Mouse (Mus musculus) layer of hippocampus, postnatal 36 days (tissue): ENCODE measurements around the gene Srgap2. TPM values are rescaled to one million over a fixed set of nuclear protein-coding genes. Genes with fewer than 3 reads are reported as not detected.

Experiments
- DNase-seq, 2 experiments: peaks; one replicate each; pipeline ENCODE4 v3.0.0; 2022
- total RNA-seq, 2 experiments: library from RNA; stranded (reverse); gene quantifications; 2 replicates each; pipeline ENCODE4 v1.2.3; 2021

Srgap2 gene
- total RNA-seq, 2 experiments from 2014 or later, result 75.2 to 89.9 TPM

GRCm38 (mm10) chr1:131470597-131470996, 56.6 kb downstream of the Srgap2 start:
- DNase-seq, result no peak

- DNase-seq, result no peak
Measured at GRCm38 (mm10) chr1:131465855-131466254, 61.3 kb downstream of the Srgap2 start.

GRCm38 (mm10) chr1:131463953-131464627, 63.1 kb downstream of the Srgap2 start:
- no peak for DNase-seq

- no peak for DNase-seq
Measured at GRCm38 (mm10) chr1:131462541-131463067, 64.5 kb downstream of the Srgap2 start.

- DNase-seq, result no peak
Measured at GRCm38 (mm10) chr1:131460914-131461530, 66.1 kb downstream of the Srgap2 start.

GRCm38 (mm10) chr1:131455355-131455890, 71.7 kb downstream of the Srgap2 start:
- no peak for DNase-seq

GRCm38 (mm10) chr1:131454386-131454785, 72.8 kb downstream of the Srgap2 start:
- DNase-seq, result no peak

- no peak for DNase-seq
Measured at GRCm38 (mm10) chr1:131453335-131453734, 73.8 kb downstream of the Srgap2 start.

- DNase-seq, result no peak
Measured at GRCm38 (mm10) chr1:131448373-131448772, 78.8 kb downstream of the Srgap2 start.

- DNase-seq, result no peak
Measured at GRCm38 (mm10) chr1:131447333-131447732, 79.8 kb downstream of the Srgap2 start.

GRCm38 (mm10) chr1:131446577-131446976, 80.6 kb downstream of the Srgap2 start:
- DNase-seq, result no peak

GRCm38 (mm10) chr1:131438556-131438955, 88.6 kb downstream of the Srgap2 start:
- no peak for DNase-seq

GRCm38 (mm10) chr1:131437975-131438374, 89.2 kb downstream of the Srgap2 start:
- DNase-seq, result no peak

- DNase-seq, result no peak
Measured at GRCm38 (mm10) chr1:131436609-131437008, 90.5 kb downstream of the Srgap2 start.

GRCm38 (mm10) chr1:131431456-131432246, 95.5 kb downstream of the Srgap2 start:
- peak; percentile 41 to 44 for DNase-seq

- DNase-seq, result no peak
Measured at GRCm38 (mm10) chr1:131427140-131427821, 99.9 kb downstream of the Srgap2 start.

GRCm38 (mm10) chr1:131423061-131423460, 104.1 kb downstream of the Srgap2 start:
- DNase-seq, result no peak

- no peak for DNase-seq
Measured at GRCm38 (mm10) chr1:131421113-131421512, 106.0 kb downstream of the Srgap2 start.

- DNase-seq, result no peak
Measured at GRCm38 (mm10) chr1:131420660-131421059, 106.5 kb downstream of the Srgap2 start.

- DNase-seq, result no peak
Measured at GRCm38 (mm10) chr1:131419307-131419706, 107.8 kb downstream of the Srgap2 start.

GRCm38 (mm10) chr1:131417821-131418660, 109.1 kb downstream of the Srgap2 start:
- DNase-seq, result no peak
